Mouse (Mus musculus) erythroblast, embryonic 14.5 days (primary cell): ENCODE data around the gene Eif4g3.

Experiments used
- GATA1 ChIP-seq: IDR thresholded peaks from 2 replicates; pipeline ENCODE4 v1.6.1; 2012; ENCODE audit warnings: low read length, inconsistent platforms, mixed read lengths
- TAL1 ChIP-seq: IDR thresholded peaks from 3 replicates; pipeline ENCODE4 v1.6.1; 2012; ENCODE audit warnings: low read length, inconsistent platforms, mixed read lengths

DNA sequence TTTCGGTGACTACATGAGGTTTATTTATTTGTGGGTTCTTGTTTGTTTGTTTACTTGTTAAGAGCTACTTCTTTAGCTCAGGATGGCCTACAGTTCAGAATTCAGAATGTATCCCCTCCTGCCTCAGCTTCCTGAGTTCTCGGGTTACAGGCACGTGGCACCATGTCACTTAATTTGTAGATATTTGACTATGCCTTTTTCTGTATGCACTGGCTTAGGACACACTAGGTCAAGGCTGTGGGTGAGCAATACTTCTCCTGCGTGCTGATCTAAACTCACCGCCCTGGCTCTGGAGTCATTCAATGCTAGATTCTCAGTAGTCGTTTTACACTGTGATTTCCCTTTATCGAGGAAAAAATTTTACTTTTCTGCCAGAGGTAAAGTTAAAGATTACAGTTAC lies 227.9 kb downstream of the Eif4g3 start:
- TF ChIP-seq GATA1 (no peak), TAL1 (no peak)
